Mouse (Mus musculus): Measurements from ENCODE around the gene Trmt1. TPM values are rescaled to one million over a fixed set of nuclear protein-coding genes. Genes with fewer than 3 reads are reported as not detected.

Gene Trmt1
- polyA plus RNA-seq (2011; ENCODE audit: insufficient read length, low read depth, missing spikeins) = 80.2 and 86.7 TPM in 2 replicates

GRCm38 (mm10) chr8:84686191-84687002 is at the start of gene Trmt1:
TSS of gene Trmt1 (plus strand) at chr8:84686307.
- peak within 1 kb of the TSS; percentile 94 for H3K4me3 ChIP-seq (ENCODE audit: insufficient read depth, low read length)
- peak within 1 kb of the TSS; percentile 66 for H3K27ac ChIP-seq (ENCODE audit: insufficient read depth, low read length)
- TF ChIP-seq CTCF (IDR thresholded peaks at IDR 0.05; ENCODE audit: borderline replicate concordance, insufficient read depth, low read length) (no peak), POLR2A (IDR thresholded peaks at IDR 0.05; ENCODE audit: low read depth, low read length) (peak; percentile 49)
- peaks cover 11% of the 10 kb centered on the region for H3K4me1 ChIP-seq (ENCODE audit: control insufficient read depth, insufficient read depth, low read length)

GRCm38 (mm10) chr8:84637946-84638554 is 48.1 kb upstream of the Trmt1 start:
- Histone ChIP-seq H3K27ac (ENCODE audit: insufficient read depth, low read length) (no peak overlapping the region), H3K4me3 (ENCODE audit: insufficient read depth, low read length) (peak overlapping the region; percentile 56), H3K4me1 (ENCODE audit: control insufficient read depth, insufficient read depth, low read length) (peaks cover 20% of the 10 kb centered on the region)
- TF ChIP-seq CTCF (IDR thresholded peaks at IDR 0.05; ENCODE audit: borderline replicate concordance, insufficient read depth, low read length) (no peak), POLR2A (IDR thresholded peaks at IDR 0.05; ENCODE audit: low read depth, low read length) (no peak)

GRCm38 (mm10) chr8:84638555-84639161 is 47.4 kb upstream of the Trmt1 start:
- no peak overlapping the region for H3K27ac ChIP-seq (ENCODE audit: insufficient read depth, low read length)
- H3K4me1 ChIP-seq (ENCODE audit: control insufficient read depth, insufficient read depth, low read length) = peaks cover 20% of the 10 kb centered on the region
- TF ChIP-seq CTCF (IDR thresholded peaks at IDR 0.05; ENCODE audit: borderline replicate concordance, insufficient read depth, low read length) = no peak
- peak; percentile 43; the same call in 1 of the 2 replicates for TF ChIP-seq POLR2A (IDR thresholded peaks at IDR 0.05; ENCODE audit: low read depth, low read length)
- H3K4me3 ChIP-seq (ENCODE audit: insufficient read depth, low read length) = peak overlapping the region; percentile 56

DNA sequence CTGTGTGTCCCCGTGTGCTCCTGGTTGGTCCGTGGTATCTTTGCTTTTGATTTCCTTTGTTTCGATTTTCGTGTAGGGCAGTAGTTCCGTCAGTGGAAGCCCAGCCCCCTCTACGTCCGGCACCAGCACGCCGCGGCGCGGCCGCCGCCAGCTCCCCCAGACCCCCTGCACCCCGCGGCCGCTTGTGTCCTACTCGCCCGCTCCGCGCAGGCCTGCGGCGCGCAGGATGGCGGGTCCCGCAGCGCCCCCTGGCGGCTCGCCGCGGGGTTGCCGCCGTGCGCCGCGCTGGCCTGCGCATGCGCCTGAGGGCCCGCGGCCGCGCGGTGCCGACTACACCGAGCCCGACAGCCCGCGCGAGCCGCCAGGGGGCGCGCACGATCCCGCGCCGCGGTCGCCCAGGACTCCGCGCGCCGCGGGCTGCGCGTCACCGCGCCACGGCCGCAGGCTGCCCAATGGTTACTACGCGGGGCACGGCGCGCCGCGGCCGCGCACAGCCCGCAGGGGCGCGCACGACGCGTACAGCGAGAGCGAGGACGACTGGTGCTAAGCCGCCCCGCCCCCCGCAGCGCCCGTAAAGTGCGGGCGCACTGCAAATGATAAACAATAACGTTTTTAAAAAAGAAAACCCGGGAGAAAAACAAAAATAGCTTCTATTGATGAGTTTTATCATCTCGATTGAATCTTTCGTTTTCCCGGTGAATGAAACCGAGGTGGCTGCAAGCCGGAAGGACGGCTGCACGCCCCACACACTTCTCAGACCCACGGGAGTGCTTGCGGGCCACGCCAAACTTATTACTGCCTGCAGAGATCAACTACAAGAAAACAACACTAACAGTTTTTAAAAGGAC is 46.7 kb upstream of the Trmt1 start:
- peak; percentile 44 for TF ChIP-seq POLR2A (IDR thresholded peaks at IDR 0.05; ENCODE audit: low read depth, low read length)
- TF ChIP-seq CTCF (IDR thresholded peaks at IDR 0.05; ENCODE audit: borderline replicate concordance, insufficient read depth, low read length) = peak; percentile 27; the same call in 1 of the 2 replicates
- peaks cover 20% of the 10 kb centered on the region for H3K4me1 ChIP-seq (ENCODE audit: control insufficient read depth, insufficient read depth, low read length)
- 0 out of 2 replicates have a peak overlapping the region, but pooled peaks have one; percentile 34 for H3K27ac ChIP-seq (ENCODE audit: insufficient read depth, low read length)
- peak overlapping the region; percentile 56 for H3K4me3 ChIP-seq (ENCODE audit: insufficient read depth, low read length)

GRCm38 (mm10) chr8:84640010-84640588 is 46.0 kb upstream of the Trmt1 start:
- Histone ChIP-seq H3K4me3 (ENCODE audit: insufficient read depth, low read length) (peak overlapping the region; percentile 55; the same call in 1 of the 2 replicates), H3K4me1 (ENCODE audit: control insufficient read depth, insufficient read depth, low read length) (peaks cover 16% of the 10 kb centered on the region), H3K27ac (ENCODE audit: insufficient read depth, low read length) (no peak overlapping the region)
- no peak for TF ChIP-seq POLR2A (IDR thresholded peaks at IDR 0.05; ENCODE audit: low read depth, low read length)
- TF ChIP-seq CTCF (IDR thresholded peaks at IDR 0.05; ENCODE audit: borderline replicate concordance, insufficient read depth, low read length) = no peak

DNA sequence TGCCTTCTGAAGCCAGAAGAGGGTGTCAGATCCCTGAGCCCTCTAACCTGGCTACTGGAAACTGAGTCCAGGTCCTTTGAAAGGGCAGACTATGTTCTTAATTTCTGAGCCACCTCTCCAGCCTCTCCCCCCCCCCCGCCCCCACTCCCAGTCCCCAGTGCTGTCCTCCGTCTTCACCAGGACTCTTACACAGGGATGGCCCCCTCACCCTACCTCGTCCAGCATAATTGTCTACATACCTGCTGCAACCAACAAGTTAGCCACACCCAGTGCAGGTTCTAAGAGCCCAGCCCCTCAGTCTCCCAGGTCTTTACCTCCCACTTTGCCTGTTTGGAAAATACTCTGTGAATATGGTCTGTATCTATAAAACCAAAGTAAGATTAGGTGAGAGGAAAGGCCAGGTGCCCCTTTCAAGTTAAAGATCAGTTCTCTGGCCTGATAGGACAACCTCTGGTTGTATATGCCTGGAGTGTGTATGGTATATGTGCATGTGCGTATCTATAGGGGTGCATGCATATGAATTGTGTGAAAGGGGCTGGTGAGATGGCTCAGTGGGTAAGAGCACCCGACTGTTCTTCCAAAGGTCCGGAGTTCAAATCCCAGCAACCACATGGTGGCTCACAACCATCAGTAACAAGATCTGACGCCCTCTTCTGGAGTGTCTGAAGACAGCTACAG is 45.4 kb upstream of the Trmt1 start:
- TF ChIP-seq POLR2A (IDR thresholded peaks at IDR 0.05; ENCODE audit: low read depth, low read length) (no peak), CTCF (IDR thresholded peaks at IDR 0.05; ENCODE audit: borderline replicate concordance, insufficient read depth, low read length) (no peak)
- Histone ChIP-seq H3K4me1 (ENCODE audit: control insufficient read depth, insufficient read depth, low read length) (peaks cover 10% of the 10 kb centered on the region), H3K27ac (ENCODE audit: insufficient read depth, low read length) (no peak overlapping the region), H3K4me3 (ENCODE audit: insufficient read depth, low read length) (no peak overlapping the region)

DNA sequence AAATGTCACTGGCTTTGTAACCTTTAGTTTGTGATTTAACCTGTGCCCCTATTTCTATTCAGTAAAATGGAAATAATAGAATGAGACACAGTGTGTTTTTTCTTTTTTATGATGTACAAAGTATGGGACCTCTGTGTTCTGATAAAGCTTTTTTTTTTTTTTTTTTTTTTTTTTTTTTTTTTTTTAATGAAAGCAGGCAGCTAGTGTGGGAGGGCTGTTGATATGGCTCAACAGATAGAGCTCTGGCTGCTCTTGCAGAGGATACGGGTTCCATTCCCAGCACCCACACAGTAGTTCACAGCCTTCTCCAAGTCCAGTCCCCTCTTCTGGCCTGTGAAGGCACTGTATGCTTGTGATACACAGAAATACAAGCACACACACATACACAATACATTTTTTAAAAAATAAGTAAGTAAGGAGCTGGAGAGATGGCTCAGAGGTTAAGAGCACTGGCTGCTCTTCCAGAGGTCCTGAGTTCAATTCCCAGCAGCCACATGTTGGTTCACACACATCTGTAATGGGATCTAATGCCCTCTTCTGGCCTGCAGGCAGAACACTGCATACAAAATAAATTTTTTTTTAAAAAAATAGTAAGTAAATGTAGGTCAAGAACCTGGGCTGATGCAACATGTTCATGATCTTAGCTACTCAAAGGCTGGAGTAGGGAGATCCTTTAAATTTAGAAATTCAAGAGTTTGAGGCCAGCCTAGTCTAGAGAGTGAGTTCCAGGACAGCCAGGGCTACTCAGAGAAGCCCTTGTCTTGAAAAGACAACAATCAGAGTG is 44.3 kb upstream of the Trmt1 start:
- H3K27ac ChIP-seq (ENCODE audit: insufficient read depth, low read length) = no peak overlapping the region
- TF ChIP-seq CTCF (IDR thresholded peaks at IDR 0.05; ENCODE audit: borderline replicate concordance, insufficient read depth, low read length) = no peak
- TF ChIP-seq POLR2A (IDR thresholded peaks at IDR 0.05; ENCODE audit: low read depth, low read length) = no peak

DNA sequence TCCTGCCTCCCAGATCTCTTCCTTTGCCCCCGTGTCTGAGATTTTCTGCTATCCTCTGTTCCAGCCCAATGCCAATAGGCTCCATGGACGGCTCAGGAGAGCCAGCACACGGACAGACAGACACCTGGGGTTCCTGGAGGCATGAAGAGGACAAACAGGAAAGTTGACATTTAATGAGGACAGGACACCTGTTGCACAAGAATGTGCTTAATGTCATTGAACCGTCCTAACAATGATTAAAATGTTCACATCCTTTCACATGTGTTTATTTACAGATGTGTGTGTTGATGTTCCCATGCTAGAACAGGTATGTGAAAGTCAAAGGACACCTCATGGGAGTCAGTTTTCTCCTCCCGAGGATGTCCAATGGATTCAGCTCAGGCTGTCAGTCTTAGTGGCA is 43.1 kb upstream of the Trmt1 start:
- Histone ChIP-seq H3K4me3 (ENCODE audit: insufficient read depth, low read length) (no peak overlapping the region), H3K27ac (ENCODE audit: insufficient read depth, low read length) (no peak overlapping the region), H3K4me1 (ENCODE audit: control insufficient read depth, insufficient read depth, low read length) (0 out of 2 replicates have a peak, but pooled peaks cover 2% of the 10 kb centered on the region)
- TF ChIP-seq CTCF (IDR thresholded peaks at IDR 0.05; ENCODE audit: borderline replicate concordance, insufficient read depth, low read length) (no peak), POLR2A (IDR thresholded peaks at IDR 0.05; ENCODE audit: low read depth, low read length) (no peak)

More for the DNA sequence above, 44.3 kb upstream of the Trmt1 start:
- Histone ChIP-seq H3K4me3 (ENCODE audit: insufficient read depth, low read length) (no peak overlapping the region), H3K4me1 (ENCODE audit: control insufficient read depth, insufficient read depth, low read length) (0 out of 2 replicates have a peak, but pooled peaks cover 5% of the 10 kb centered on the region)
